Mouse (Mus musculus) MEL (cell line): ENCODE measurements around the gene Wdr45.

Experiments
- CHD1 ChIP-seq: IDR thresholded peaks from 2 replicates; pipeline ENCODE4 v1.6.1; 2012; ENCODE audit warnings: low read depth, mild to moderate bottlenecking, inconsistent platforms, low read length, improper control_type of control experiment
- CTCF ChIP-seq, 3 experiments: IDR thresholded peaks in 2 of 3; conservative IDR thresholded peaks in 1 of 3; 2 replicates each; pipeline ENCODE4 v1.5.1; 2011 to 2012; ENCODE audit warnings: low read length in 3 of 3, low read depth in 2 of 3, mild to moderate bottlenecking in 2 of 3, improper control_type of control experiment in 1 of 3, inconsistent platforms in 1 of 3, mixed read lengths in 1 of 3, moderate library complexity in 1 of 3; ENCODE audit not compliant: control insufficient read depth in 1 of 3, insufficient read depth in 1 of 3, poor library complexity in 1 of 3, severe bottlenecking in 1 of 3
- EP300 ChIP-seq, 2 experiments: IDR thresholded peaks; 2 replicates each; pipeline ENCODE4 v1.6.1; 2011; ENCODE audit warnings: improper control_type of control experiment in 2 of 2, low read length in 2 of 2, low read depth in 1 of 2, mild to moderate bottlenecking in 1 of 2
- GATA1 ChIP-seq: IDR thresholded peaks from 2 replicates; pipeline ENCODE4 v1.6.1; 2011; ENCODE audit warnings: low read depth, low read length, improper control_type of control experiment
- JUND ChIP-seq: IDR thresholded peaks from 2 replicates; pipeline ENCODE4 v1.6.1; 2011; ENCODE audit warnings: low read depth, mild to moderate bottlenecking, improper control_type of control experiment, low read length
- SIN3A ChIP-seq: IDR thresholded peaks from 2 replicates; pipeline ENCODE4 v1.6.1; 2012; ENCODE audit warnings: low read length, improper control_type of control experiment, inconsistent platforms
- SMC3 ChIP-seq: IDR thresholded peaks from 2 replicates; pipeline ENCODE4 v1.6.1; 2011; ENCODE audit warnings: low read depth, low read length, improper control_type of control experiment
- ZC3H11A ChIP-seq: IDR thresholded peaks from 2 replicates; pipeline ENCODE4 v1.6.1; 2012; ENCODE audit warnings: low read depth, mild to moderate bottlenecking, inconsistent platforms, low read length, improper control_type of control experiment
- ZMIZ1 ChIP-seq: IDR thresholded peaks from 2 replicates; pipeline ENCODE4 v1.6.1; 2012; ENCODE audit warnings: low read depth, mild to moderate bottlenecking, inconsistent platforms, low read length, improper control_type of control experiment, moderate library complexity

- no peak for TF ChIP-seq CTCF (IDR thresholded peaks at IDR 0.05 in 2 of 3, conservative IDR thresholded peaks at IDR 0.05 in 1 of 3; ENCODE audit: control insufficient read depth in 1 of 3, insufficient read depth in 1 of 3, low read depth in 2 of 3, low read length in 3 of 3, poor library complexity in 1 of 3, severe bottlenecking in 1 of 3)
- no peak for TF ChIP-seq ZMIZ1
- no peak for TF ChIP-seq SMC3
- no peak for TF ChIP-seq ZC3H11A
- TF ChIP-seq CHD1, result no peak
- TF ChIP-seq JUND, result no peak
- TF ChIP-seq GATA1, result no peak
- no peak for TF ChIP-seq EP300 (IDR thresholded peaks at IDR 0.05; ENCODE audit: low read depth in 1 of 2, low read length in 2 of 2)
- TF ChIP-seq SIN3A, result no peak
Observed at GRCm38 (mm10) chrX:7728922-7729265, 14.8 kb downstream of the Wdr45 start.
